Mouse (Mus musculus) limb, embryonic 11.5 days (tissue): ENCODE data around the gene Arih2. TPM values are rescaled to one million over a fixed set of nuclear protein-coding genes. Genes with fewer than 3 reads are reported as not detected.
"Not testable (repeated sequence)": the region's sequence is repeated elsewhere in the genome, so short reads cannot be mapped to it uniquely, and the experiment has no call there.

Source experiments
- ATAC-seq: fragments of 200-750 bp; cut with Nextera tagmentation; 2 replicates; pipeline ENCODE4 v1.8.0; 2017; ENCODE audit warnings: low read depth; ENCODE audit not compliant: insufficient number of reproducible peaks, low FRiP score, low TSS enrichment
- DNase-seq: peaks from one replicate; pipeline ENCODE4 v3.0.0-alpha.2; 2015; ENCODE audit warnings: low spot score
- H3K27ac ChIP-seq: fragments of 300-500 bp; sonication (generic); replicated peaks from 2 replicates; pipeline ENCODE4 v1.5.1; 2014; ENCODE audit warnings: low read depth, mild to moderate bottlenecking, low read length
- H3K27me3 ChIP-seq: fragments of 300-500 bp; sonication (generic); 2 replicates; pipeline ENCODE4 v1.6.1; 2014; ENCODE audit warnings: mild to moderate bottlenecking, low read length, mixed read lengths; ENCODE audit not compliant: control insufficient read depth, insufficient read depth
- H3K36me3 ChIP-seq: fragments of 300-500 bp; sonication (generic); 2 replicates; pipeline ENCODE4 v1.6.1; 2014; ENCODE audit warnings: mild to moderate bottlenecking, low read length, moderate library complexity, mixed read lengths; ENCODE audit not compliant: control insufficient read depth, insufficient read depth
- H3K4me1 ChIP-seq: fragments of 300-500 bp; sonication (generic); 2 replicates; pipeline ENCODE4 v1.6.1; 2014; ENCODE audit warnings: low read length, mixed read lengths; ENCODE audit not compliant: control insufficient read depth, insufficient read depth
- H3K4me2 ChIP-seq: fragments of 300-500 bp; sonication (generic); 2 replicates; pipeline ENCODE4 v1.6.1; 2014; ENCODE audit warnings: low read depth, mild to moderate bottlenecking, moderate library complexity; ENCODE audit not compliant: severe bottlenecking
- H3K4me3 ChIP-seq: fragments of 300-500 bp; sonication (generic); 2 replicates; pipeline ENCODE4 v1.5.1; 2014; ENCODE audit warnings: low read depth, low read length
- H3K9ac ChIP-seq: fragments of 300-500 bp; sonication (generic); 2 replicates; pipeline ENCODE4 v1.6.1; 2014; ENCODE audit warnings: mild to moderate bottlenecking, low read length
- H3K9me3 ChIP-seq: fragments of 300-500 bp; sonication (generic); 2 replicates; pipeline ENCODE4 v1.6.1; 2016; ENCODE audit warnings: low read length; ENCODE audit not compliant: control insufficient read depth
- WGBS: fragments of 180-500 bp; shearing (Covaris S2); extraction: QIAGEN DNeasy Blood & Tissue Kit; methylation state at CpG from one replicate; pipeline ENCODE4 v1.1.7; 2014; 5-methylcytosine and 5-hydroxymethylcytosine counted together
- polyA plus RNA-seq: library from polyadenylated mRNA; unstranded; fragments of >200 nt; fragmentation: Nextera tagmentation; extraction: Ambion mirVana; gene quantifications from 2 replicates; pipeline ENCODE4 v1.2.1, GENCODE M21; 2014

The Arih2 gene
- polyA plus RNA-seq, 1 experiment from 2014 or later: 45.0 TPM

DNA sequence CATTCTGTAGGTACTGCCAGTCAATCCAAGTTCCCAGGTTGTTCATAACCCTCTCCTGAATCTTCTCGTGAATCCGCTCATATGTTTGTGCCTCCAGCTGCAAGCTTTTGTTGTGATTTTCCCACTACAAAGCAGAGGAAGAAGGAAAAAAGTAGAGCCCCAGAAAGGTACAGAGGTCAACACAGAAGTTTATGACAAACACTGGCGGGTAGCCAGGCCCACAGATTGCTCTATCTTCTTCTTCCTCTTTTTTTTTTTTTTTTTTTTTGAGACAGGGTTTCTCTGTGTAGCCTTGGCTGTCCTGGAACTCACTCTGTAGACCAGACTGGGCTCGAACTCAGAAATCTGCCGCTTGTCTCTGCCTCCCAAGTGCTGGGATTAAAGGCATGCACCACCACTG is 41.3 kb downstream of the Arih2 start:
- WGBS: 89% methylated on average over 5 of the region's 5 CpGs
- not testable (repeated sequence) for ATAC-seq, H3K9me3 ChIP-seq

DNA sequence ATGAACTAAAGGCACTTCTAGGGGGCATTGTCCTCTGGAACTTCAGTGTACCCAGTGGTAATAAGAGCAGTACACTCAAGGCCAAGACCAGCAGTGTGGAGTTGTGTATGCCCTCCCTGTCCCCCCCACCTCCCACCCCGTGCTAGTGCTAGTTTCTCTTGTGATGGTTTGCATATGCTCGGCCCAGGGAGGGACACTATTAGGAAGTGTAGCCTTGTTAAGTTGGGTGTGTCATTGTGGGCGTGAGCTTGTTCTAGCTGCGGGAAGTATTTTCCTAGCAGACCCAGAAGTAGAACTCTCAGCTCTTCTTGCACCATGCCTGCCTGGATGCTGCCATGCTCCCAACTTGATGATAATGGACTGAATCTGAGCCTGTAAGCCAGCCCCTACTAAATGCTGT is 47.2 kb downstream of the Arih2 start:
- 0 out of 2 replicates have a peak, but pooled peaks cover 4% of the 10 kb centered on the region for H3K36me3 ChIP-seq
- no peak overlapping the region for H3K9ac ChIP-seq
- no peak overlapping the region for H3K27ac ChIP-seq
- H3K9me3 ChIP-seq: no peaks in the 10 kb centered on the region
- DNase-seq: no peak
- H3K4me3 ChIP-seq: no peak overlapping the region
- no peak overlapping the region for H3K4me2 ChIP-seq
- 0 out of 2 replicates have a peak, but pooled peaks cover under 1% of the 10 kb centered on the region for H3K4me1 ChIP-seq
- H3K27me3 ChIP-seq: no peaks in the 10 kb centered on the region
- WGBS: 85% methylated on average over 4 of the region's 4 CpGs
- no peak for ATAC-seq

More for the DNA sequence above, 41.3 kb downstream of the Arih2 start:
- H3K4me3 ChIP-seq, H3K9ac ChIP-seq, H3K27me3 ChIP-seq, DNase-seq, H3K4me2 ChIP-seq, H3K4me1 ChIP-seq, H3K27ac ChIP-seq: not testable (repeated sequence)
- peaks cover 16% of the 10 kb centered on the region; the same call in 1 of the 2 replicates for H3K36me3 ChIP-seq

DNA sequence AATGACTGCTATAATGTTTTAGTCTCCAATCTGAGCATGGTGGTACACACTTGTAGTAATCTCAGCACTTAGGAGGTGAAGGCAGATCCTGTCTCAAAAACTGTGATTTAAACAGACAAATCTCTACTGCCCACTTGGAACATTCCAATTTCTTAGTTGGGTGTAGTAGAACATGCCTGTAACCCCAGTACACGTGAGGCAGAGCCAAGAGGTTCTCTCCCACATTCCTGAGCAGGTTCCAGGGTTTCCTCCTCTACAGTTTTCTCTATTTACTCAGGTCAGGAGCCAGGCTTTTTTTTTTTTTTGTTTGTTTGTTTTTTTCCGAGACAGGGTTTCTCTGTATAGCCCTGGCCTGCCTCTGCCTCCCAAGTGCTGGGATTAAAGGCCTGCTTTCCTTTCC is 49.2 kb downstream of the Arih2 start:
- Histone ChIP-seq H3K4me3 (no peak overlapping the region), H3K27me3 (no peaks in the 10 kb centered on the region), H3K27ac (no peak overlapping the region), H3K9me3 (no peaks in the 10 kb centered on the region), H3K9ac (no peak overlapping the region), H3K4me1 (0 out of 2 replicates have a peak, but pooled peaks cover 2% of the 10 kb centered on the region), H3K4me2 (no peak overlapping the region), H3K36me3 (0 out of 2 replicates have a peak, but pooled peaks cover 4% of the 10 kb centered on the region)
- ATAC-seq: no peak
- DNase-seq: no peak
- 58% methylated on average over 2 of the region's 2 CpGs for WGBS

DNA sequence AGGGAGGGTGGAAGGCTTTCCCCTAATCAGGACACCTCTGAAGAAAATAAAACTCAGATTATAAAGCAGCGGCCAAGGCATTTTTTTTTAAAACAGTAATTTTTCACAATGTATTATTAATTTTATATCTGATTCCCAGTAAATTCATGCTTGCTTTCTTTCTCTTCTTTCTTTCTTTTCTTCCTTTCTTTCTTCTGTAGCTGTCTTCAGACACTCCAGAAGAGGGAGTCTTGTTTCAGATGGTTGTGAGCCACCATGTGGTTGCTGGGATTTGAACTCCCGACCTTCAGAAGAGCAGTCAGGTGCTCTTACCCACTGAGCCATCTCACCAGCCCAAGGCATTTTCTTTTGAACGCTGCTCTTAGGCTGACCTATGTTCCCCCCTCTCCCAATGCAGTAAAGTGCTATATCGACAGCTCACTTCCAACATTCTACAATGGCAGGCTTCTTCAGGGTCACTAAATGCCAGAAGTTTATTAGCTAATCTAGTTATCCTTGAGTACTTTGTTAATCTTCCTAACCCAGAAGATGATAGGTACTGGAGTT is 50.1 kb downstream of the Arih2 start:
- 0 out of 2 replicates have a peak, but pooled peaks cover 4% of the 10 kb centered on the region for H3K36me3 ChIP-seq
- no peaks in the 10 kb centered on the region for H3K9me3 ChIP-seq
- no peak for ATAC-seq
- no peak overlapping the region for H3K27ac ChIP-seq
- WGBS: 73% methylated on average over 4 of the region's 4 CpGs
- no peak overlapping the region for H3K4me2 ChIP-seq
- H3K9ac ChIP-seq: no peak overlapping the region
- 0 out of 2 replicates have a peak, but pooled peaks cover 2% of the 10 kb centered on the region for H3K4me1 ChIP-seq
- no peak overlapping the region for H3K4me3 ChIP-seq
- H3K27me3 ChIP-seq: no peaks in the 10 kb centered on the region
- no peak for DNase-seq

DNA sequence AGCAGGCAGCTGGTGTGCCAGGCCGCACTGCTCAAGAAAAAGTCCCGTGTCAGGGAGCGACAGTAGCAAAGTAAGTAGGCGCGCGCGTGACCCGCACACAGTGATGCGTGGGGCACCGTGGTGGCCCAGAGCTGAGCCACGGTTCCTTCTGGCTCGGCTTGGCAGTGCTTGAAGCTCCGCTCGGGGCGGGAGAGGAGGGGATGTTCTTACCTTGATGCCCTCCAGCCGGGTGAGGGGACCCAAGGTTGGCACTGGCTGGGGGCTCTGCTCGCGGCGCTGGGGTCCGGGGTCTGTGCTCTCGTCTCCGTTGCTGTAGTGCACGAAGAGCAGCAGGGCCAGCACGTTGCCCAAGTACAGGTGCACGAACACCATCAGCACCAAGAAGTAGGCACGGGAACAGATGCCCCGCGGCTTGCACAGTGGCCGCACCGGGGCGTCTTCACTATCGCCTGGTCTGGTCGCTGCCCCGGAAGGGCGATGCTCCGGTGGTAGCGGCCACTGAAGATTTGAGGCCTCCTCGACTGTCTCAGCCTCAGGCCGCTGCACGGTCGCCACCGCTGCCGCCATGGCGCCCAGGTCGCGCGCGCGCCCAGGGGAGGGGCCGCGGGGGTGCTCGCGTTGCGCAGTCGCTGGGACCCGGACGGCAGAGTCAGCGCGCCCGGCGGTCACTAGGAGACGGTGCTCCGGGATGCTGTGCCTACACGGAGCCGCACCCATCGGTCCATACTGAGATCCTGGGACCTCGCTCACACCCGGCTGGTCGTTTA is 52.0 kb downstream of the Arih2 start, which contains the start of gene P4htm:
Gene P4htm, minus strand, starts transcription at position 670 of the 767 bp plus-strand sequence.
- Histone ChIP-seq H3K9me3 (no peaks in the 10 kb centered on the region), H3K27me3 (no peaks in the 10 kb centered on the region), H3K4me3 (peak within 1 kb of the TSS; percentile 70), H3K27ac (no peak within 1 kb of the TSS), H3K36me3 (no peaks in the 10 kb centered on the region), H3K4me2 (peak within 1 kb of the TSS; percentile 93), H3K9ac (peak within 1 kb of the TSS; percentile 70), H3K4me1 (0 out of 2 replicates have a peak, but pooled peaks cover 2% of the 10 kb centered on the region)
- DNase-seq: peak; percentile 78
- WGBS: 3% methylated on average over 69 of the region's 69 CpGs
- ATAC-seq: peak; percentile 74

DNA sequence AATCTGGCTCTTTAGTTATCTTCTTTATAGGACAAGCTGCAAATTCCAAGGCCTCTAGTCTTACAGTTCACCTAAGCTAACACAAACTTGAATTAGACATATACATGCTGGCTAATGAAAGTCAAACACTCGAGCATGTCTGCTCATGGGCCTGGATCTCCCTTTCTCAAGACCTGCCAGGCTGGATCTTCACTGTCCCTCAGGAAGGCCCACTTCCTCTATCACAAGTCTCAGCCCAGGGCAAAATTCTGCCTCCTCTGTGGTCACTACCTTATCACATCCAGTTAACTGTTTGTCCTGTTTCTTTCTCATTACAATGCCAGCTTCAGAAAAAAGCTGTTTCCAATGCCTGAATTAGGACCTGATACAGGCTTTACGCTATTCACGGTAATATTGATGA is 54.8 kb downstream of the Arih2 start:
- Histone ChIP-seq H3K9ac (no peak overlapping the region), H3K4me3 (no peak overlapping the region), H3K36me3 (no peaks in the 10 kb centered on the region), H3K4me2 (no peak overlapping the region), H3K4me1 (peaks cover 2% of the 10 kb centered on the region; the same call in 1 of the 2 replicates), H3K9me3 (no peaks in the 10 kb centered on the region), H3K27me3 (no peaks in the 10 kb centered on the region), H3K27ac (no peak overlapping the region)
- 81% methylated on average over 3 of the region's 3 CpGs for whole genome bisulfite sequencing
- ATAC-seq: no peak
- no peak for DNase-seq

DNA sequence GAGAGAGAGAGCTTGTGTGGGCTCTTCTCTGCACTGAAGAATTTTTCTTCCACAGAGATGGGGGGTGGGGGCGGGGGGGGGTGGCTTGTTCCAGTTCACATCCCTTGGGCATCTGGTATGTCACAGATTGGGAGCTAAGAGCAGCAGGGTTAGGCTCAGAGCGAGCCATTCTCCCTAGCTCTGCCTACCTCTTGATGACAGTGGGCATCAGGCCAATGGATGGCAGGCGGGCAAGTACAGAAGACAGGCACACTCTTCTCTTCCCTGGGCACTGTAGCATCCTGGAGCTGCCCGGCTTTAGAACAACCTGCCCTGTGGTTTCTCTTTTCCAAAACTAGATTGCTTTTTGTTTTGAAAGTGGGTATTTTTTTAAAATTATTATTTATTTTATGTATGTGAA is 57.7 kb downstream of the Arih2 start:
- H3K4me1 ChIP-seq: peaks cover 16% of the 10 kb centered on the region
- H3K9ac ChIP-seq: no peak overlapping the region
- no peak overlapping the region for H3K4me3 ChIP-seq
- no peak overlapping the region for H3K4me2 ChIP-seq
- H3K27ac ChIP-seq: no peak overlapping the region
- no peaks in the 10 kb centered on the region for H3K9me3 ChIP-seq
- no peaks in the 10 kb centered on the region for H3K27me3 ChIP-seq
- WGBS: 88% methylated on average over 4 of the region's 4 CpGs
- H3K36me3 ChIP-seq: no peaks in the 10 kb centered on the region
- DNase-seq (no peak), ATAC-seq (no peak)

DNA sequence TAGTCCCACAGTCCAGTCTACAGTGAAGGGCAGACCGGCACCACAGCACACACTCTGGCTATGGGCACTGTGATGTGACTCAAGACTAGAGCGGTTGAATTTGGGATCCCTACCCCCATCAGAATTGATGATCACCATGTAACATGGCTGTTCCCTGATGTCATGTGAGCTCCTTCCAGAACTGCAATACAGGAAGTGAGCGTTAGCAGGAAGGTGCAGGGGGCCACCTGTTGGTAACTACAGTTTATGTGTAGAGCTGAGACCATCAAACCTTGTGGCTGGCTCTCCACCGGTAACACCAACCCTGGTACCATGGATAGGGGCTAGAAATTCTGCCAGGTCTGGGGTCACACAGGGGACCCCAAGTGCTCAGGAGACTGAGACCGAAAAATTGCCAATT is 60.0 kb downstream of the Arih2 start:
- no peak overlapping the region for H3K4me3 ChIP-seq
- WGBS: 76% methylated on average over 5 of the region's 5 CpGs
- H3K27ac ChIP-seq: no peak overlapping the region
- no peaks in the 10 kb centered on the region for H3K36me3 ChIP-seq
- no peak for DNase-seq
- H3K9me3 ChIP-seq: no peaks in the 10 kb centered on the region
- peaks cover 16% of the 10 kb centered on the region for H3K4me1 ChIP-seq
- H3K9ac ChIP-seq: no peak overlapping the region
- ATAC-seq: 0 out of 2 replicates have a peak, but pooled peaks have one; percentile 15
- no peak overlapping the region for H3K4me2 ChIP-seq
- no peaks in the 10 kb centered on the region for H3K27me3 ChIP-seq
